Mouse (Mus musculus): ENCODE results near the gene Rpp25.

DNA sequence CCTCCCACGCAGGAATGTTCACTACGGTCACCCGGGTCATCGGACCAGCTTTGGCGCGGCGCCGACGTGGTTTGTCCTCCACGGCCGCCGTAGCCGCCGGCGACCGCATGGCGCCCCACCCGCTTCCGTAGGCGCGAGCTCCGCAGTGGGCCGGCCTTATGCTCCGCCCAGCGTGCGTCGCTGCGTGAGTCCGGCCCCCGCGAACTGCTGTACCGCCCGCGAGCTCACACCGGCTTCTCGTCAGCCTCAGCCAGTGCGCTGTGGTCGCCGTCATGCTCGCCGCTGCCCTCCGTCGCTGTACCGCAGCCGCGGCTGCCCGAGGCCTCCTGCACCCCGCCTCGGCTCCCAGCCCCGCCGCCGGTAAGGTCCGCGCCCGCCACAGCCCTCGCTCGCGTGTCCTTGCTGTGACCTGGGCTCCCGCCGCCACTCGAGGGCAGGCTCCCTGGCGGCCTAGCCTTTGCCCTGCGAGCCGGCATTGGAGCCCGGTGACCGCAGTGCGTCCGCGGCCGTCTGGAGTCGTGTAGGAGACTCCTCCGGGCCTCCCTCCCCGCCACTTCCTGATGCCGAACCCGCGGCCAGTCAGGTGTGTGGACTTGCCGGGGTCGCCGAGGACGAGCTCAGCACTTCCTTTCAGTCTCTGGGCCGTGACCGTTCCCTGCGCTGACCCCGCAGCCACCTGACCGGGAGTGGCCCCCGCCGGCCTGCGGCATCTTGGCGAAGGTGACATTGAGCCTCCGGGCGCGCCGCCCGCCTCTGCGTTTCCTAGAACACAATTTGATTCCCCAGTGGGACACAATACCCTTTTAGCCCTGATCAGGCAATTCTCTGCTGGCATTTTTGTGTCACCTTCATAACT lies 17.5 kb downstream of the Rpp25 start, which contains the start of gene Cox5a:
- TF ChIP-seq CTCF (IDR thresholded peaks at IDR 0.05; ENCODE audit: low read depth) (peak; percentile 5; the same call in 1 of the 2 replicates), EP300 (IDR thresholded peaks at IDR 0.05; ENCODE audit: low read depth) (peak; percentile 92)

Data from heart, postnatal 0 days (tissue).